Mouse (Mus musculus) neural tube, embryonic 12.5 days (tissue): ENCODE results near the gene Camk1g. TPM values are rescaled to one million over a fixed set of nuclear protein-coding genes. Genes with fewer than 3 reads are reported as not detected.

Source experiments
- ATAC-seq: fragments of 200-750 bp; cut with Nextera tagmentation; 2 replicates; pipeline ENCODE4 v1.8.0; 2017; ENCODE audit warnings: low read depth, mild to moderate bottlenecking, moderate TSS enrichment, moderate library complexity; ENCODE audit not compliant: low FRiP score
- H3K27ac ChIP-seq: fragments of 300-500 bp; sonication (generic); 2 replicates; pipeline ENCODE4 v1.5.1; 2016
- H3K27me3 ChIP-seq: fragments of 300-500 bp; sonication (generic); replicated peaks from 2 replicates; pipeline ENCODE4 v1.6.1; 2016; ENCODE audit warnings: mild to moderate bottlenecking
- H3K36me3 ChIP-seq: fragments of 300-500 bp; sonication (generic); 2 replicates; pipeline ENCODE4 v1.6.1; 2016; ENCODE audit warnings: mild to moderate bottlenecking
- H3K4me1 ChIP-seq: fragments of 300-500 bp; sonication (generic); 2 replicates; pipeline ENCODE4 v1.6.1; 2016
- H3K4me2 ChIP-seq: fragments of 300-500 bp; sonication (generic); replicated peaks from 2 replicates; pipeline ENCODE4 v1.6.1; 2016; ENCODE audit warnings: mild to moderate bottlenecking
- H3K4me3 ChIP-seq: fragments of 300-500 bp; sonication (generic); 2 replicates; pipeline ENCODE4 v1.5.1; 2016
- H3K9ac ChIP-seq: fragments of 300-500 bp; sonication (generic); 2 replicates; pipeline ENCODE4 v1.6.1; 2016; ENCODE audit warnings: mild to moderate bottlenecking
- H3K9me3 ChIP-seq: fragments of 300-500 bp; sonication (generic); 2 replicates; pipeline ENCODE4 v1.6.1; 2016; ENCODE audit warnings: mild to moderate bottlenecking
- WGBS: fragments of 180-500 bp; shearing (Covaris S2); methylation state at CpG from one replicate; pipeline ENCODE4 v1.1.7; 2016; 5-methylcytosine and 5-hydroxymethylcytosine counted together
- polyA plus RNA-seq: library from polyadenylated mRNA; unstranded; fragments of >200 nt; fragmentation: Nextera tagmentation; extraction: Ambion mirVana; gene quantifications from 2 replicates; pipeline ENCODE4 v1.2.1, GENCODE M21; 2016

The Camk1g gene
- polyA plus RNA-seq, 1 experiment from 2014 or later, result 18.6 TPM

DNA sequence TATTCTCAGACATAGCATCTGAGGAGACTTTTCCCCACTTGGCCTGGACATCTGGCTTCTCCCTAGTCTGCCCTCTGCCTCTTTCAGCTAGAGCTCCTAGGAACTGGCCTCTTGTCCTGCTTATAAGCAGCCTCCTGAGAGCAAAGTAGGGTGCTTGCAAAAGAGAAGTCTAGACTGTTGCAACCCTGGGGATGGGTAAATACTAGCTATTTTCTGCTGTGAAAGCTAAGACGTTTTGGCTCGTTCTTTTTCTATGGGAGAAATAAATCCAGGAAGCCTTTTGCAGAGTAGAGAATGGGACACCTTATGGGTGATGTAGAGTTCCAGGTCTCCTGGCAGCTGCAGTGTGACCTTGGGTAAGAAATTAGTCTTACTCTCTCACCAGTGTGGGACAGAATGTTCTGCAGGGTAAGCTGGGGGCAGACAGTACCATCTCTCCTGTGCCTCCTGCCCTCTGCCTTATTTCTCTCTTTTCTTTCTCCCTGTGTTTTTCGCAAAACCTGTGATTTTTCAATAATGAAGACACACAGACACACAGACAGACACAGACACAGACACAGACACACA, 59.5 kb downstream of the Camk1g start:
- Histone ChIP-seq H3K27ac (no peak overlapping the region), H3K36me3 (no peaks in the 10 kb centered on the region), H3K4me2 (no peak overlapping the region), H3K9ac (no peak overlapping the region), H3K27me3 (no peaks in the 10 kb centered on the region), H3K9me3 (no peaks in the 10 kb centered on the region), H3K4me1 (0 out of 2 replicates have a peak, but pooled peaks cover 4% of the 10 kb centered on the region), H3K4me3 (no peak overlapping the region)
- WGBS, result 78% methylated on average over 3 of the region's 3 CpGs
- no peak for ATAC-seq

DNA sequence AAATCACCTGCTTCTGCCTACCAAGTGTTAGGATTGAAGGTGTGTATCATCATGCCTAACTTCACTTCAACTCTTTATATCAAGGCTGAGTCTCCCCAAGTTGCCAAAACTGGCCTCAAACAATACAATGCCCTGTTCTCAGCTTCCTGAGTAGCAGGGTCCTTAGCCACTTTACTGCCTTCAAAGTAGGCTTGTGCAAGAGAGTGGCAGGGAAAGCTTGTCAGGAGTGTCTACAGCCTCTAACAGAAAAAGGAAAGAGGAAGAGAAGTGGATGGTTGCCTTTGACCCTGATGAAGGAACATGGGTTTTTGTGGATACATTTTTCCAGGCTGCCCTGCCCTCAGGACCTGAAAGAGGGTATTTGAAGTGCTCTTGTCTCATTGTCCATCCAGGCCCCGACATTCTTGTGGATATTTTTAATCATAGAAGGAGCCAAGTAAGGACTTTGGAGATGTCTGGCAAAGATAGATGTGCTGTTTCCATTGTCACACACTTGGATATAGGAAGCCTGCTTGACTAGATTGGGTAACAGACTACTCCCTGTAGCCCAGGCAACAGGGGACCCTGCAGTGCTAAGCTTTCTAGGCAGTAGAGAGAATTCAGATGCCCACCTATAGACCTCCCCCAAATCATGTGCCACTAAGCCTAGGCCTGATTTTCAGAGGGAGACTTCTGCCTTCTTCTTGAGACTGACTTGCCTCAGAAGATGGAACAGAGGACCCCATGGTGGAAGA, 60.1 kb downstream of the Camk1g start:
- Histone ChIP-seq H3K27ac (no peak overlapping the region), H3K27me3 (no peaks in the 10 kb centered on the region), H3K36me3 (no peaks in the 10 kb centered on the region), H3K4me1 (peaks cover 8% of the 10 kb centered on the region), H3K9me3 (no peaks in the 10 kb centered on the region), H3K4me3 (no peak overlapping the region), H3K4me2 (no peak overlapping the region), H3K9ac (no peak overlapping the region)
- no peak for ATAC-seq
- WGBS, result 81% methylated on average over 1 of the region's 1 CpGs

DNA sequence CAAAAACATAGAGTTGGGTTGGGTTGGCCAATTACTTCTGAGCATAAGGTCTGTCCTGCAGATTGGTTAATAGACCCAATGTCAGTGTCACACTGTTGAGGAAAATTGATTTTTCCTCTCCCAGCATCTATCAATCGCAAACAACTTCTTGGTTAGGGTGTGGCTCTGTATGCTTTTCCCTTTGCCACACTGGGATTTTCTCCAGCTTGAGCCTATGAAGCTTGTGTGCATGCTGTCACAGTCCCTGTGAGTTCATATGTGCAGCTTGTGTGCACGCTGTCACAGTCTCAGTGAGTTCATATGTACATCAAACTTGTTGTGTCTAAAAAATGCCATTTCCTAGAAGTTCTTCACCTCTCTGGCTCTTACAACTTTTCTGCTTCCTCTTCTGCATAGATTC, 63.3 kb downstream of the Camk1g start:
- Histone ChIP-seq H3K4me2 (no peak overlapping the region), H3K4me3 (no peak overlapping the region), H3K9me3 (no peaks in the 10 kb centered on the region), H3K27me3 (no peaks in the 10 kb centered on the region), H3K9ac (no peak overlapping the region), H3K27ac (no peak overlapping the region), H3K36me3 (no peaks in the 10 kb centered on the region), H3K4me1 (peaks cover 8% of the 10 kb centered on the region)
- WGBS, result 94% methylated on average over 2 of the region's 2 CpGs
- ATAC-seq, result no peak

DNA sequence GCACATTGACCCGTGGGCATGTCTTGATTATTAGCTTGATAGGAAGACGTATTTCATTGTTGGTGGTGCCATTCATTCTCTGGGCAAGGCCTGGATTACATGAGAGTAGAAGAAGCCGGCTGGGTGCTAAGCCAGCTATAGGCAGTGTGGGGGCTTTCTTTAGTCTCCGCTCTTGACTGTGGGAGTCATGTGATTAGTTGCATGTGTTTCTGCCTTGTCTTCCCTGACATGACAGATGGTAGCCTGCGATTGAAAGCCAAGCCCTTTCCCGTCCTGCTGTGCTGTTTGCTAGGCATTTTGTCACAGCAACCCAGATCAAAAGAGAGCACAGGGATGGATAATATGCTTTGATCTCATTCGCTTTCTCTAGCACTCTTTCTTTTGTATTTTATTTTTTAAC, 64.7 kb downstream of the Camk1g start:
- Histone ChIP-seq H3K27ac (no peak overlapping the region), H3K9me3 (no peaks in the 10 kb centered on the region), H3K9ac (no peak overlapping the region), H3K4me3 (no peak overlapping the region), H3K4me1 (peaks cover 8% of the 10 kb centered on the region), H3K36me3 (no peaks in the 10 kb centered on the region), H3K4me2 (no peak overlapping the region), H3K27me3 (no peaks in the 10 kb centered on the region)
- WGBS, result 7% methylated on average over 7 of the region's 7 CpGs
- ATAC-seq, result peak; percentile 83

DNA sequence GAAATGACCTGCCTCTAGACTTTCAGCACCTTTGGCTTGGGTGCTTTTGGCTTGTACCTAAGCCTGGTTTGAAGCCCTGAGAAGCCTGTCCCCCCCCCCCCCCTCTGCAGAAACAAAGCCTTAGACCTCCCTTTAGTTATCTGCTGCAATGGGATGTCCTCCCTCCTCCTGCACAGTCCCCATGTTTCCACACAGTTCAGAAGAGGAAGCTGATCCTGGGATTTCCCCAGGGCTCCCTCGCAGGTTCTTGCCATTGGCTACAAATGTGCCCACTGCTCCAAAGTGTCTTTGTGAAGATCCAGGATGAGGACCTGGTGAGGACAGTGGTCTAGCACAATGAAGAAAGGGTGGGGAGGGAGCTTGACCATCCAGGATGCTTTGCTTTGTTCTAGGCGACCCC, 67.0 kb downstream of the Camk1g start:
- Histone ChIP-seq H3K4me3 (no peak overlapping the region), H3K9me3 (no peaks in the 10 kb centered on the region), H3K27ac (no peak overlapping the region), H3K4me1 (peaks cover 8% of the 10 kb centered on the region), H3K9ac (no peak overlapping the region), H3K36me3 (no peaks in the 10 kb centered on the region), H3K4me2 (no peak overlapping the region), H3K27me3 (no peaks in the 10 kb centered on the region)
- ATAC-seq, result no peak
- 71% methylated on average over 2 of the region's 2 CpGs for WGBS

DNA sequence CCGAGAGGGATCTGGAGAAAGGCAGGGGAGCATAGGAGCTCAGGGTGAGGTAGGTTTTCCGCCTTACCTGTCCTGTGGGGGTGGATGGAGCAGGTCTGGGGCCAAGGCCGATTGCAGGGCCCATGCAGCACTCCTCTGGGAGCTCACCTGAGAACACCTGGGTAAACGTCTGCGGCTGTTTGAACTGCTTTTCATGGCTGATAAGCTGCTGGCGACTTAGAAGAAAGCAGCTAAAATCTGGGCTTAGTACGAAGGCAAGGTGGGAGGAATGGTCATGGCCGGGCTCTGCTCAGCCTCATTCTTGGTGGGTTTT, 68.0 kb downstream of the Camk1g start:
- 73% methylated on average over 8 of the region's 8 CpGs for WGBS
- Histone ChIP-seq H3K4me2 (no peak overlapping the region), H3K9me3 (no peaks in the 10 kb centered on the region), H3K27ac (no peak overlapping the region), H3K27me3 (no peaks in the 10 kb centered on the region), H3K9ac (no peak overlapping the region), H3K4me1 (peaks cover 8% of the 10 kb centered on the region), H3K36me3 (no peaks in the 10 kb centered on the region), H3K4me3 (no peak overlapping the region)
- ATAC-seq, result no peak

DNA sequence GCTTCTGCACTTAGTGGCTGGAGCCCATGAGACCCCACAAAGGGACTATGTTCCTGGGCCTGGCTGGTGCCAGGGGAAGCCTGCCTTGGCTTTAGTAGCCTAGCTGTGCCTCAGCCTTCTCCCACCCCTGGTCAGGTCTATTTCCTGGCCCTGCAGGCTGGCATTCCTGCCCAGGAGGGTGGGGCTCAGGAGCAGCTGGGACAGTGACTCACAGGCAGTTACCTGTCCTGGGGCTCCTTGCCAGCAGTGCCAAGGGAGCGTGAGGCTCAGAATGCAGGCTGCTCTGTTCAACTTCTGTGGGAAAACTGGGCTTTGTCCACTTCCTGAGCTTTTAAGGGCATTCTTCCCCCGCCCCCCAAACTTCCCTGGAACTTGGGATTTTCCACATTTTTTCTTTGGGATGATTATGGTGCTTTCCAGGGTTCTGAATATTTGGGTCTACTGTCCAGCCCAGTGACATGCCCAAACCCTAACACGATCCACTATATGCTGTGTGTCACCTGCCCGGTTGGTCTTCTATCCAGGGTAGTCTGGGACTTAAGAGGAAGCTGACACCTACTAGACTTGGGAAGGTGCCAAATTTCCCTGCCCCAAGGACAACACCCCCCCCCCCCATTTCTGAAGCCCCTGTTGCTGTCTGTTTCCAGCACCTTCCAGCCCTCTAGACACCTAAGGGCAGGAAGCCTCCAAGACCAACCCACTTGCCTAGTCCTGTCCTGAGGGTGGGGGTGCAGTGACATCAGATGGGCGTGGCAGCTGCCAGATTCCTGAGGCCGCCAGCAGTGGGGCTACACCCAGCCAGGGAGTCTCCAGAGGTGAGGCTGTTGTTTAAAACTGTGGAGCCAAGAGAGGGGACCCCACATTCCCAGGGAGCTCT, 68.6 kb downstream of the Camk1g start:
- H3K9me3 ChIP-seq, result no peaks in the 10 kb centered on the region
- no peaks in the 10 kb centered on the region for H3K36me3 ChIP-seq
- no peak overlapping the region for H3K4me2 ChIP-seq
- H3K27ac ChIP-seq, result no peak overlapping the region
- 77% methylated on average over 6 of the region's 6 CpGs for WGBS
- 0 out of 2 replicates have a peak, but pooled peaks have one; percentile 7 for ATAC-seq
- H3K9ac ChIP-seq, result no peak overlapping the region
- H3K4me1 ChIP-seq, result peaks cover 8% of the 10 kb centered on the region
- no peaks in the 10 kb centered on the region for H3K27me3 ChIP-seq
- no peak overlapping the region for H3K4me3 ChIP-seq

DNA sequence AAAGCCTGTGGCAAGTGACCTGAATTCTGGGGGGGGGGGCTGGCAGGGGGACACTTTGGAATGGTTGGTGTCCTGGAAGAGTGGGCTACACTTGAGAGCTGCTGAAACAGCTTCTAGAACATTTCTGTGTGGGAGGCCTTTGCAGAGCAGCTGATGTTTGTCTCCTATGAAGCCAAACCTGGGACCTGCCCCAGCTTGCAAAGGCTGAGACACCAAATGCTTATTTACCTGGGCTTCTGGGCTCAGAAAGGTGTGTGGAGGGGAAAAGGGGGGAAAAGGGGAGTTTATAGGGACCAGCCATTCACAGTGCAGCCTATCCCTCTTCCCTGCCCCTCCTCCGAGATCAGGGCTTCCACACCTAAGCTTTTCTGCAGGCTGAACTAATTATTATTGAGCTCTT, 70.1 kb downstream of the Camk1g start:
- H3K36me3 ChIP-seq, result no peaks in the 10 kb centered on the region
- 50% methylated on average over 1 of the region's 1 CpGs for WGBS

DNA sequence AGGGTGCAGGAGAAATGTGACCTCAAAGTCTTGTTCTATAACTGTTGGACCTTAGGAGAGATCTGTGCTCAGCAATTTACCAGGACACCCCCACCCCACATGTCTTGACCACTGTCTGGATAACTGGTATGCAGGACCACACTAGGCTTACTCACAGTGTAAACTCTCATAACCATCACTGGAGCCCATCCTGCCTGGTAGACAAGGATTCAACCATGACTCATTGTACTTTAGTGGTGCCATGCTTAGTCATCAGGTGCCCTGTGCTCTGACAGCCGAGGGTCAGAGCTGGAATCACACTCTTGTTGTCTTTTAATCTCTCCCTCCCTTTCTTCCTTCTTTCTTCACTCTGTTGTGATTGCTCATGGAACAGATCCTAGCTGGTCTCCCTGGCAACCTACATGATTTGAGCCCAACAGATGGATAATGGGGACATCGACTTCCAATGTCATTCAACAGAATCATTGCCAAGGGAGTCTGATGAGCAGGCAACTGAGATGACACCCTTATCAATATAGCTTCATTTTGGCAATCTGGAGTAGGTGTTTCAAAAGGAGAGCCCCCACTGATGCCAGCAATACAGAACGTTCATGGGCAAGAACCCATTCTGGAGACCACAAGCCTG, 71.8 kb downstream of the Camk1g start:
- Histone ChIP-seq H3K4me1 (no peaks in the 10 kb centered on the region), H3K27ac (no peak overlapping the region), H3K9ac (no peak overlapping the region), H3K4me3 (no peak overlapping the region), H3K36me3 (no peaks in the 10 kb centered on the region), H3K4me2 (no peak overlapping the region), H3K9me3 (no peaks in the 10 kb centered on the region), H3K27me3 (no peaks in the 10 kb centered on the region)
- WGBS, result 84% methylated on average over 3 of the region's 3 CpGs
- ATAC-seq, result no peak

More for the DNA sequence above, 70.1 kb downstream of the Camk1g start:
- Histone ChIP-seq H3K9me3 (no peaks in the 10 kb centered on the region), H3K9ac (no peak overlapping the region), H3K27ac (no peak overlapping the region), H3K27me3 (no peaks in the 10 kb centered on the region), H3K4me1 (no peaks in the 10 kb centered on the region), H3K4me2 (no peak overlapping the region), H3K4me3 (no peak overlapping the region)
- no peak for ATAC-seq

Other genes starting within 250 kb of the Camk1g start
- gene Diexf, start 240.0 kb downstream of the Camk1g start, polyA plus RNA-seq, result 6.9 and 9.6 TPM in 2 replicates
- gene Irf6, start 217.2 kb downstream of the Camk1g start, polyA plus RNA-seq, result 1.9 and 3.1 TPM in 2 replicates
- 14.3 and 14.4 TPM in 2 replicates for gene A130010J15Rik, start 202.3 kb downstream of the Camk1g start, polyA plus RNA-seq
- gene Traf3ip3, start 168.6 kb downstream of the Camk1g start, polyA plus RNA-seq, result 2.5 and 3.2 TPM in 2 replicates
- 0.29 and 0.38 TPM in 2 replicates for gene Lamb3, start 162.6 kb downstream of the Camk1g start, polyA plus RNA-seq
- 0.23 TPM in 1 of 2 replicates, not detected in the other for gene Hsd11b1, start 106.2 kb downstream of the Camk1g start, polyA plus RNA-seq
- gene G0s2, start 97.1 kb downstream of the Camk1g start, polyA plus RNA-seq, result 8.1 and 8.4 TPM in 2 replicates